Mouse (Mus musculus) bone marrow macrophage, adult 2 months (primary cell): ENCODE data around the gene Metap1d.

ENCODE experiments used
- CTCF ChIP-seq: IDR thresholded peaks from 2 replicates; pipeline ENCODE4 v1.5.1; 2012; ENCODE audit warnings: low read depth, mild to moderate bottlenecking, low read length, moderate library complexity
- POLR2A ChIP-seq: IDR thresholded peaks from 2 replicates; pipeline ENCODE4 v1.6.1; 2012; ENCODE audit warnings: mild to moderate bottlenecking, low read depth, low read length, borderline replicate concordance

GRCm38 (mm10) chr2:71542227-71542815 lies 89.2 kb downstream of the Metap1d start:
- no peak for TF ChIP-seq CTCF
- TF ChIP-seq POLR2A = no peak
